Mouse (Mus musculus) forebrain, embryonic 13.5 days (tissue): ENCODE data around the gene Smurf2. TPM values are rescaled to one million over a fixed set of nuclear protein-coding genes. Genes with fewer than 3 reads are reported as not detected.
"Not testable (repeated sequence)": the region's sequence is repeated elsewhere in the genome, so short reads cannot be mapped to it uniquely, and the experiment has no call there.

ENCODE experiments used
- ATAC-seq: fragments of 200-750 bp; cut with Nextera tagmentation; 2 replicates; pipeline ENCODE4 v1.8.0; 2017
- H3K27ac ChIP-seq: fragments of 300-500 bp; sonication (generic); 2 replicates; pipeline ENCODE4 v1.5.1; 2015; ENCODE audit warnings: inconsistent platforms, mild to moderate bottlenecking, moderate library complexity
- H3K27me3 ChIP-seq: fragments of 300-500 bp; sonication (generic); 2 replicates; pipeline ENCODE4 v1.6.1; 2015; ENCODE audit warnings: mild to moderate bottlenecking, inconsistent platforms
- H3K36me3 ChIP-seq: fragments of 300-500 bp; sonication (generic); 2 replicates; pipeline ENCODE4 v1.6.1; 2015; ENCODE audit warnings: mild to moderate bottlenecking, inconsistent platforms; ENCODE audit not compliant: poor library complexity, severe bottlenecking
- H3K4me1 ChIP-seq: fragments of 300-500 bp; sonication (generic); 2 replicates; pipeline ENCODE4 v1.6.1; 2015; ENCODE audit warnings: inconsistent platforms
- H3K4me2 ChIP-seq: fragments of 300-500 bp; sonication (generic); 2 replicates; pipeline ENCODE4 v1.6.1; 2015; ENCODE audit warnings: inconsistent platforms, mild to moderate bottlenecking, moderate library complexity
- H3K4me3 ChIP-seq: fragments of 300-500 bp; sonication (generic); 2 replicates; pipeline ENCODE4 v1.5.1; 2015; ENCODE audit warnings: mild to moderate bottlenecking, inconsistent platforms
- H3K9ac ChIP-seq: fragments of 300-500 bp; sonication (generic); 2 replicates; pipeline ENCODE4 v1.6.1; 2015; ENCODE audit warnings: mild to moderate bottlenecking, inconsistent platforms
- H3K9me3 ChIP-seq: fragments of 300-500 bp; sonication (generic); replicated peaks from 2 replicates; pipeline ENCODE4 v1.6.1; 2016; ENCODE audit warnings: inconsistent platforms
- WGBS: fragments of 180-500 bp; shearing (Covaris S2); methylation state at CpG from one replicate; pipeline ENCODE4 v1.1.7; 2015; 5-methylcytosine and 5-hydroxymethylcytosine counted together
- polyA plus RNA-seq: library from polyadenylated mRNA; unstranded; fragments of >200 nt; fragmentation: Nextera tagmentation; extraction: Ambion mirVana; gene quantifications from 2 replicates; pipeline ENCODE4 v1.2.1, GENCODE M21; 2015

Smurf2 gene
- polyA plus RNA-seq, 1 experiment from 2014 or later: 16.0 TPM

DNA sequence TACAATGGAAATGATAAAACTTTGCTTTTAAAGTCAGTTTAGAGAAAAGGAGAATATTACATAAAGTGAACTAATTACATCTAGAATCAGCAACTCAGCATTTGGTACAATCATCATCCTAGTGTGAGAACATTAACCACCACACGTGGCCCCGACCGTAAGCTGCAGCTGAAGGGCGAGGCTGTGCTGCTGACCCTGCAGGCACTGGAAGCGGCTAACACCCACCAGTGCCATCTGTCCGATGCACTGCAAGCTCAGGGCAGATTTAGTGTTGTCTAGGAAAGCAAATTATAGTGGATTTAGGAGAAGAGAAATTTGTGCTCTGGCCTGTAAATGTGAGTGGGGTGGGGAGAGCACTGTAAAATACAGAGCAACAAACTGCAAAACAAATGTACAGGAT lies 100.3 kb downstream of the Smurf2 start:
- H3K9me3 ChIP-seq: no peaks in the 10 kb centered on the region
- H3K4me3 ChIP-seq: no peak overlapping the region
- H3K27me3 ChIP-seq: no peaks in the 10 kb centered on the region
- no peak overlapping the region for H3K27ac ChIP-seq
- no peak overlapping the region for H3K4me2 ChIP-seq
- WGBS: 80% methylated on average over 6 of the region's 6 CpGs
- peaks cover 32% of the 10 kb centered on the region for H3K4me1 ChIP-seq
- ATAC-seq: no peak
- H3K36me3 ChIP-seq: peaks cover 72% of the 10 kb centered on the region
- H3K9ac ChIP-seq: no peak overlapping the region

DNA sequence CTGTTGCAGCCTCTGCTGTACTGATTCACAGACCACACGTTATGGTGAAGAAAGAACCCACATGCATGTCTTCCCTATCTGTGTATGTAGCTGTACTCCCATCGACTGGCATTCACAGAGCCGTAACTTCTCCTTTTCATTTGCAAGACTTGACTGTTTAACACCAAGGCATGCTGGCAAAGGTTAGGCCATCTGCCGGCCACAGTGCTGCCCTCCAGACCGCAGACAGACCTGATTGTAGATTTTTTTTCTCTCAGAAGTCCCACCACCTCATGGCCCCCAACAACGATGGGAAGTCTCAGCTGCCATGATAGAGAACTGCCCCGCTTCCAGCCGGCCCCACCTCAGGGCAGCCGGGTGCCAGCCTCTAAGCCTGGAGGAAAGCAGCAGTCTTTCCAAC lies 100.9 kb downstream of the Smurf2 start:
- peaks cover 75% of the 10 kb centered on the region for H3K36me3 ChIP-seq
- ATAC-seq: no peak
- H3K9me3 ChIP-seq: no peaks in the 10 kb centered on the region
- H3K4me2 ChIP-seq: no peak overlapping the region
- no peak overlapping the region for H3K4me3 ChIP-seq
- WGBS: 86% methylated on average over 9 of the region's 9 CpGs
- H3K4me1 ChIP-seq: peaks cover 32% of the 10 kb centered on the region
- peak overlapping the region; percentile 4; the same call in 1 of the 2 replicates for H3K27ac ChIP-seq
- H3K9ac ChIP-seq: no peak overlapping the region
- H3K27me3 ChIP-seq: no peaks in the 10 kb centered on the region

DNA sequence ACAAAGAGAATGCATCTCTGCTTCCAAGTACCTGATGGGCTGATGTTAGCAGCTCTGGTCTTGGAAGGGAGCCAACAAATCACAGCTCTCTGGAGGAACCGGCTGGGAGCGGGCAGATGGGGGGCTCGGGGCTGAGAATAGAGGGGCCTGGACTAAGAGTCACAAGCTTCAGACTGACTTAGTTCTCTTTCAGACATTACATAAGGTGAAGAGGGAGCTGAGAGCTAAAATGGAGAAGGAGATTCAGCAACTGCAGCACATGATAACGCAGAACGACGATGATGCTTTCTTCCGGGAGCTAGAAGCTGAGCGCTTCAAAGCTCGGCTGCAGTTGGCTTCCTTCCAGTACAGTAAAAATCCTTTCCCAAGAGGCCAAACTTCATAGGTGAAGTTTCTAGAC lies 102.2 kb downstream of the Smurf2 start:
- H3K36me3 ChIP-seq: peaks cover 78% of the 10 kb centered on the region
- no peak overlapping the region for H3K4me3 ChIP-seq
- H3K27me3 ChIP-seq: no peaks in the 10 kb centered on the region
- H3K4me2 ChIP-seq: peak overlapping the region; percentile 33
- H3K9me3 ChIP-seq: no peaks in the 10 kb centered on the region
- H3K9ac ChIP-seq: no peak overlapping the region; the same call in 1 of the 2 replicates
- H3K4me1 ChIP-seq: peaks cover 32% of the 10 kb centered on the region
- peak; percentile 85 for ATAC-seq
- 42% methylated on average over 9 of the region's 9 CpGs for WGBS
- H3K27ac ChIP-seq: peak overlapping the region; percentile 57

DNA sequence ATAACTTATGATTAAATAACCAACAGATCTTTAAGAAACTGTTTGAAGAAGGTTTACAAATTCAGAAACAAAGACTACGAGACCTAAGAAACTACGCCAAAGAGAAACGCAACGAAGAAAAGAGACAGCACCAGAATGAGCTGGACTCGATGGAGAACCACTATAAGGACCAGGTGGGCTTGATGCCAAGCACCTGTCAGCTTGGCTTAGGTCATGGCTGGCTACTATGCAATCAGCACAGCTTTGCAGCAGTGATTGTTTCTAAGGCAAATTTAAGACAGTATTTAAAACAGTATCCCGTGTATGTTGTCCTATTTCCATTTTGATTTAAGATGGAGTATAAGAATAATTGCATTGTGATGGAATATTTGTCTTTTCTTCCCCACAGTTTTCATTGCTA lies 102.7 kb downstream of the Smurf2 start:
- H3K27me3 ChIP-seq: no peaks in the 10 kb centered on the region
- peak overlapping the region; percentile 33; the same call in 1 of the 2 replicates for H3K4me2 ChIP-seq
- H3K27ac ChIP-seq: peak overlapping the region; percentile 57
- no peaks in the 10 kb centered on the region for H3K9me3 ChIP-seq
- no peak overlapping the region for H3K4me3 ChIP-seq
- 53% methylated on average over 6 of the region's 6 CpGs for WGBS
- peaks cover 79% of the 10 kb centered on the region for H3K36me3 ChIP-seq
- H3K4me1 ChIP-seq: peaks cover 32% of the 10 kb centered on the region
- ATAC-seq: peak; percentile 62
- H3K9ac ChIP-seq: no peak overlapping the region; the same call in 1 of the 2 replicates

DNA sequence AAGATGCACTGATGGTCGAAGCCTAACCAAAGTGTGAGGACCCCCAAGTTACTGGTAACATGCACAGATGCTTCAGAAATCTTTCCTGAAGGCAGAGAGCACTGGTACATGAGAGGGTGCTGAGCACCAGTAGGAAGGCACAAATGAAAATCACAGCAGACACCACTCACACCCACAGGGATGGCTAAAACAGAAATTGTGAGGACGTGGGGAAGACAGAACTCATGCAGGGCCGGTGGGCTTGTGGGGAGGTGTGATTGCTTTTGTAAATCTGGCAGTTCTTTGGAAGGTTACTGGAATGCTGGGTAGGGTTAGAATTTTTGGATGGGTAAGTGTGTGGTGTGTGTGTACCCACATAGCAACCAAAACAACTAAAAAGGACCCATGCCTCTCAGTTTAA lies 103.4 kb downstream of the Smurf2 start:
- H3K27me3 ChIP-seq: no peaks in the 10 kb centered on the region
- no peak overlapping the region for H3K4me2 ChIP-seq
- no peak overlapping the region for H3K4me3 ChIP-seq
- peak overlapping the region; percentile 57; the same call in 1 of the 2 replicates for H3K27ac ChIP-seq
- no peak overlapping the region for H3K9ac ChIP-seq
- H3K36me3 ChIP-seq: peaks cover 78% of the 10 kb centered on the region
- WGBS: 84% methylated on average over 3 of the region's 3 CpGs
- peaks cover 32% of the 10 kb centered on the region for H3K4me1 ChIP-seq
- H3K9me3 ChIP-seq: no peaks in the 10 kb centered on the region
- no peak for ATAC-seq

DNA sequence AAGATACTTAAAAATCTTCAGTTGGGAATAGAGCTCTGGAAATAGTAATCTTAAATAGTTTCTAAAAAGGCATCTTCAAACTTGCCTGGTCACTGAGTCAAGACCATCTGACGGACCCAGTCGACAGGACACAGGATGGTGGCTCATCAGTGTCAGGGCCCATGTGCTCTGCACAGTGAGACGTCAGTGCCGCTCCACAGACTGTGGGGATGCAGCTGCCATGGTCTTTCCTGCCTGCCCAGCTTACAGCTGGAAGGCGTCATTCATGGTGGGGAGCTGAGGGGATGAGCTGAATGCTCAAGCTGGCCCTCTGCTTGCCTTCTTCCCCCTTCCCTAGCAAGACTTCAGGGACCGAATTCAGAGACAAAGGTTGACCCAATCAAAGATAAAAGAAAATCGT lies 104.2 kb downstream of the Smurf2 start:
- Histone ChIP-seq H3K36me3 (peaks cover 83% of the 10 kb centered on the region), H3K4me2 (no peak overlapping the region), H3K9me3 (no peaks in the 10 kb centered on the region), H3K9ac (no peak overlapping the region), H3K27me3 (no peaks in the 10 kb centered on the region), H3K4me3 (no peak overlapping the region), H3K27ac (no peak overlapping the region), H3K4me1 (peaks cover 32% of the 10 kb centered on the region)
- ATAC-seq: no peak
- 89% methylated on average over 7 of the region's 7 CpGs for WGBS

DNA sequence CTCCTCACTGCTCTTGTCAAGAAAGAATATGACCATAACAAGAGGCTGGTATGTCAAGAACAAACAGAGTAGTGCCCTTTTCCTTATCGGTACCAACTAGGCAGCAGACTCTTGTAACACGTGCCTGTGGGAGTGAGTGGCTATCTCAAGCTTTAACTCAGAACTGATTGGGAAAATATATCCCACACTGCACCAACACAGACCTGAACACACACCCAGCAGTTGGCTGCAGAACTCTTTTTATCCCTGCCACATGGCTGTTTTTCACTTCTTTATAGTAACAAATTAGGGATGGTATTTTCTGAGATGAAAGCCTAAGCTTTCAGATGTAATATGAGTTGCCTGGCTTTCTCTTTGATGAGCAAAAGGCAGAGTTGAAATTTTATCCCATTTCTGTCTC lies 104.8 kb downstream of the Smurf2 start:
- ATAC-seq: no peak
- Histone ChIP-seq H3K36me3 (peaks cover 84% of the 10 kb centered on the region), H3K4me3 (no peak overlapping the region), H3K27me3 (no peaks in the 10 kb centered on the region), H3K9ac (no peak overlapping the region), H3K27ac (no peak overlapping the region), H3K4me1 (peaks cover 32% of the 10 kb centered on the region), H3K9me3 (no peaks in the 10 kb centered on the region), H3K4me2 (no peak overlapping the region)
- WGBS: 88% methylated on average over 2 of the region's 2 CpGs

DNA sequence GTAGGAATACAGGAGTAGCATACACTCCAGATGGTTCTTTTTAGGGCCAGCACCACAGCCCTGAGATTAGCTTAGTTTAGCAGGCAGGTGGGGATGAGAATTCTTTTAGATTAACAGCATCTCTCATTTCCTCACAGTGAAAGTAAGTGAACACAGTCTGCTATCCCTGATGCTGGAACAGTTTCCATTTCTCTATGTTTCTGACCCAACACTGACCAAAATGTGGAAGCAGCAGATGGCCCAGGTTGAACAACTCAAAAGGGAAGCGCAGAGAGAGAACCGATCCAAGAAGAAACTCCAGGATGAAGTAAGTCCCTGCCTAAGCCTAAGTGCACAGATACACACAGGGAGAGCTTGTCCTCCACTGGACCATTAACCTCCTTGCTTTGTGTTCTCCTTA lies 105.2 kb downstream of the Smurf2 start:
- 94% methylated on average over 2 of the region's 2 CpGs for WGBS
- no peaks in the 10 kb centered on the region for H3K9me3 ChIP-seq

DNA sequence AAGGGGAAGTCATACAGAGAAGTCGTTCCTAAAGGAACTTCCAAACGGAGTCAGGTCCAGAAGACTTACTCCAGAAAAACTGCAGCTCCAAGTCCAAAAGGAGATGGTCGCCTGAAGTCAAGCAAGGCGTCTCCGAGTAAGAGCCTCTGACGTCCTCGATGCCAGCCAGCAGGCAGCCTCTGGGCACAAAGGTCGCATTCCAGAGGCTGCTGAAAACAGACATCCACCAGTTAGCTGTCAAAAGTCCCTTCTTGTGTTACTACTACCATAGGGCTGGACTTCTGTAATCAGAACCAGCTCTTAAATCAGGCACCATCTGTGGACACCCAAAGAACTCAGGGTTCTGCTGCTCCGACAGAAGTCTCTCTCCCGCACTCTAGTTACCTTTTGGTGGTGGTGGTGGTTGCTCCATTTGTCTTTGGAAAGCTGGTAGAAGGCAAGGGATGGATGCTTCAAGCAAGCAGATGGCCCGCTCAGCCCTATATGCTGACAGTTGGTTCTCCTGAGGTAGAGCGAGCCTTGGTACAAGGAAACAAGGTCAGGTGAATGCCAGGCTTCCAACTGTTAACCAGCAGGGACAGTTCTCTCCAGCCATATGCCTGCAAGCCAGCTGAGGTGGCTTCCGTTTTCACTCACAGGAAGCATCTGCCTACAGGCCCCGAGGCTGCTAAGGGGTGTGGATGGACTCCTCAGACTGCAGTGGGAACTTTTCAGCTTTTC lies 105.8 kb downstream of the Smurf2 start:
- Histone ChIP-seq H3K4me3 (no peak overlapping the region), H3K27ac (no peak overlapping the region), H3K27me3 (no peaks in the 10 kb centered on the region), H3K4me1 (peaks cover 27% of the 10 kb centered on the region), H3K4me2 (no peak overlapping the region), H3K9me3 (no peaks in the 10 kb centered on the region), H3K9ac (no peak overlapping the region), H3K36me3 (peaks cover 83% of the 10 kb centered on the region)
- no peak for ATAC-seq
- WGBS: 87% methylated on average over 14 of the region's 14 CpGs

More for the DNA sequence above, 105.2 kb downstream of the Smurf2 start:
- Histone ChIP-seq H3K36me3 (peaks cover 82% of the 10 kb centered on the region), H3K4me1 (peaks cover 29% of the 10 kb centered on the region), H3K9ac (no peak overlapping the region), H3K4me2 (no peak overlapping the region), H3K4me3 (no peak overlapping the region), H3K27me3 (no peaks in the 10 kb centered on the region), H3K27ac (no peak overlapping the region)
- ATAC-seq: no peak

DNA sequence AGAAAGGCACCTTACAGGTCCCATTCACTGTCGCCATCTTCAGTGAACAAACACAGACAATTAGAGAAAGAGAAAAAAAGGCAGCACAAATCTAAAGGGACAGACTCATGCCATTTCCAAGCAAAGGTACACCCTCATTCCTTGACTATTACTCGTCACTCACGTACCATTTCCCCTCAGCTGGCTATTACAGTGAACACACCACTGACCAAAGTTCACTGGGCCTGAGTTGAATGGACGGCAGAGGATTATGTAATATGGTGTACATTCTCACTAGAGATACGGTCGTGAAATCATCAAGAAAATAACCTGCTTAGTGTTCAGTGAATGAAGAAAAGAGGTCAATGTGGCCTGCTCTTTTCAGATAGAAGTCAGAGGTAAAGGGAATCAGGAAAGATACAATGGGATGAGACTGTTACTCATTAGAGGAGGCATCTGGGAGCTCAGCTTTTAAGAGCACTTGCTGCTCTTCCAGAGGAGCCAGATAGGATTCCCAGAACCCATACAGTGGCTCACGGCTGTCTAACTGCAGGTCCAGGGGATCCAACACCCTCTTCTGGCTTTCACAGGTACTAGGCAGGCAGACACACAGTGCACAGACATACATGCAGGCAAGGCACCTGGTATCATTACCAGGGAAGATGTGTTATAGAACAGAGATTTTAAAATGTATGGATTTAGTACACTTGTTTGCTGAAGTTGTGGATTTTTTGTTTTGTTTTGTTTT lies 107.9 kb downstream of the Smurf2 start:
- Histone ChIP-seq H3K9me3 (no peaks in the 10 kb centered on the region), H3K27me3 (no peaks in the 10 kb centered on the region), H3K27ac (no peak overlapping the region), H3K36me3 (peaks cover 80% of the 10 kb centered on the region), H3K9ac (no peak overlapping the region), H3K4me2 (no peak overlapping the region), H3K4me3 (no peak overlapping the region), H3K4me1 (peaks cover 6% of the 10 kb centered on the region; the same call in 1 of the 2 replicates)
- 95% methylated on average over 7 of the region's 7 CpGs for WGBS
- no peak for ATAC-seq

DNA sequence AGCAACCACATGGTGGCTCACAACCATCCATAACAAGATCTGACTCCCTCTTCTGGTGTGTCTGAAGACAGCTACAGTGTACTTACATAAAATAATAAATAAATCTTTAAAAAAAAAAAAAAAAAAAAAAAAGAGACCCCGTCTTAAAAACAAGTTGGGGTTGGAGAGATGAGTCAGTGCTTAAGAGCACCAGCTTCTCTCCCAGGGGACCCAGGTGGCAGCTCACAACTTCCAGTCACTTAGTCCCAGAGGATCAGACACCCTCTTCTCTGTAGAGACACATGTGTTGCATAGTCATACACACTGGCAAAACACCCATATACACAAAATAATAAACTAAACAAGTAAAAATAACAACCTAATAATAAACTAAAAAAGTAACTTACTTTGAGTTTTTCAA lies 113.1 kb downstream of the Smurf2 start:
- not testable (repeated sequence) for H3K9me3 ChIP-seq, H3K4me1 ChIP-seq, H3K9ac ChIP-seq, H3K27ac ChIP-seq, H3K4me3 ChIP-seq, H3K4me2 ChIP-seq, ATAC-seq, H3K27me3 ChIP-seq
- 87% methylated on average over 1 of the region's 1 CpGs for WGBS
- H3K36me3 ChIP-seq: peaks cover 70% of the 10 kb centered on the region

DNA sequence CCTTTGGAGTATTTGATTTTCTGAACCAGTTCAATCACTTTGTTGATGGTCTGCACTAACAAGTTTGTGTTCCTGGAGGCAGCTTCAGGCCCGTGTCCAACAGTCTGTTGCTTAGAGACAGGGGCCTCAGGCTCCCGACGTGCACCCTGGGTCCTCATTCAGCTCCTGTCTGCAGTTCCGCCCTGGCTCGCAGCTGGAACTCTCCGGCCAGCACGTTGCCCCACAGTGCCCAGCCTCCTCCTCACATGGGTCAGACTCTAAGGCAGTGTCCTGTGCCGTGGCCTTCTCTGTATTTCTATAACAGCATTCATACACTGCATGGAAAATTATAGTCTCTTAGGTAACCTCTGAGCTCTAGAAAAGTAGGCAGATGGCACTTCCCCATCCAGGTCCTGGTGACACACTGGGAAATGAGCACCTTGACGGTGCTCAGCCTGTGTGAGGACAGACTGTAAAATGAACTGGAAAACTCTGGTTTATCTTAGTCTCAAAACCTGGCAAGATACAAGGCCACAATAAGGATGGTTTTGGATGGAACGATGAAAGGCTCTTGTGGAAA lies 118.4 kb downstream of the Smurf2 start:
- Histone ChIP-seq H3K4me1 (no peaks in the 10 kb centered on the region), H3K27ac (no peak overlapping the region), H3K27me3 (no peaks in the 10 kb centered on the region), H3K9me3 (peaks cover 6% of the 10 kb centered on the region), H3K4me3 (no peak overlapping the region), H3K4me2 (no peak overlapping the region), H3K36me3 (peaks cover 88% of the 10 kb centered on the region), H3K9ac (no peak overlapping the region)
- no peak for ATAC-seq
- 85% methylated on average over 10 of the region's 10 CpGs for WGBS
